Comparison of ENCODE assay signal across 8 mouse cellular contexts in genomic region chr16:17617922-17618565, GRCm38 (mm10). TPM values are rescaled to one million over a fixed set of nuclear protein-coding genes. Genes with fewer than 3 reads are reported as not detected.
DNase-seq lines count a peak whose midpoint lies in the region; ATAC-seq and TF ChIP-seq lines count a peak whose summit lies in the region.

No protein-coding gene starts in this region.

- no peak for DNase-seq in frontal cortex, postnatal 25 days (ENCODE audit: low spot score in 2 of 2)
- DNase-seq in MN1 (ENCODE audit: low spot score) = peak; percentile 76
- peak; percentile 72 to 83 for DNase-seq in cerebellum, postnatal 25 days
- peak; percentile 26 for DNase-seq in gastrocnemius, postnatal 14 days
- DNase-seq in kidney, postnatal 0 days (ENCODE audit: low spot score) = peak; percentile 58
- DNase-seq in right cerebral cortex, postnatal 4 days = peak; percentile 51

- peak; percentile 85; the same call in 1 of the 2 replicates for ATAC-seq in frontal cortex, adult (ENCODE audit: low TSS enrichment)
- ATAC-seq in kidney, postnatal 0 days (replicated peaks; ENCODE audit: low FRiP score, low read depth) = peak; percentile 70
- peak; percentile 64; the same call in 1 of the 2 replicates for ATAC-seq in lung, embryonic 15.5 days (ENCODE audit: borderline replicate concordance, extremely low read depth, low FRiP score, low TSS enrichment)

- H3K36me3 ChIP-seq in kidney, postnatal 0 days (ENCODE audit: insufficient read depth, low read length) = peaks cover 8% of the 10 kb centered on the region; the same call in 1 of the 2 replicates
- peaks cover 13% of the 10 kb centered on the region for H3K36me3 ChIP-seq in lung, embryonic 15.5 days

- peak; percentile 84 for TF ChIP-seq CTCF in kidney, postnatal 0 days (IDR thresholded peaks at IDR 0.05; ENCODE audit: low read depth)

- no peak overlapping the region for H3K4me3 ChIP-seq in kidney, postnatal 0 days (replicated peaks; ENCODE audit: low read depth, low read length)
- H3K4me3 ChIP-seq in lung, embryonic 15.5 days = no peak overlapping the region

- 10% methylated on average over 13 of the region's 13 CpGs for WGBS in kidney, postnatal 0 days
- WGBS in lung, embryonic 15.5 days = 8% methylated on average over 13 of the region's 13 CpGs

- H3K4me2 ChIP-seq in kidney, postnatal 0 days (ENCODE audit: low read length) = peak overlapping the region; percentile 18; the same call in 1 of the 2 replicates
- peak overlapping the region; percentile 37 for H3K4me2 ChIP-seq in lung, embryonic 15.5 days

- H3K27me3 ChIP-seq in kidney, postnatal 0 days (ENCODE audit: insufficient read depth, low read length) = no peaks in the 10 kb centered on the region
- no peaks in the 10 kb centered on the region for H3K27me3 ChIP-seq in lung, embryonic 15.5 days

- no peaks in the 10 kb centered on the region for H3K9me3 ChIP-seq in kidney, postnatal 0 days (replicated peaks; ENCODE audit: low read length)
- no peaks in the 10 kb centered on the region for H3K9me3 ChIP-seq in lung, embryonic 15.5 days

- H3K9ac ChIP-seq in kidney, postnatal 0 days (ENCODE audit: low read depth, low read length) = no peak overlapping the region
- no peak overlapping the region for H3K9ac ChIP-seq in lung, embryonic 15.5 days

- peaks cover 9% of the 10 kb centered on the region for H3K4me1 ChIP-seq in kidney, postnatal 0 days (replicated peaks; ENCODE audit: insufficient read depth, low read length)
- H3K4me1 ChIP-seq in lung, embryonic 15.5 days = peaks cover 14% of the 10 kb centered on the region

- intact Hi-C loops in gastrocnemius, postnatal 14 days (cut with DNase I; ENCODE audit: low total_unique reads) = loop anchor here (5.0 kb wide), 1 partner anchor 61 kb away; no protein-coding TSS in a partner anchor

- H3K27ac ChIP-seq in kidney, postnatal 0 days = no peak overlapping the region
- peak overlapping the region; percentile 29; the same call in 1 of the 2 replicates for H3K27ac ChIP-seq in lung, embryonic 15.5 days

RNA-seq across cellular contexts. Expression of gene Smpd4, which starts 1.1 kb away (rescaled TPM):
- total RNA-seq in gastrocnemius, postnatal 14 days (2021) = 1 to 10 TPM; 8.4 to 9.1 TPM
- 21.2 and 22.3 TPM in 2 replicates for polyA plus RNA-seq in kidney, postnatal 0 days (2015; fragmentation: Nextera tagmentation; extraction: Ambion mirVana)
- polyA plus RNA-seq in lung, embryonic 15.5 days (2015; fragmentation: Nextera tagmentation; extraction: Ambion mirVana) = 28.2 and 32.2 TPM in 2 replicates

RNA-seq across cellular contexts. Expression of gene Ccdc74a, which starts 28.2 kb away (rescaled TPM):
- 1 to 10 TPM in 1 of 2 experiments, under 1 TPM in 1; 0.82 to 1.5 TPM for total RNA-seq in gastrocnemius, postnatal 14 days (2021)
- 8.1 and 8.6 TPM in 2 replicates for polyA plus RNA-seq in kidney, postnatal 0 days (2015; fragmentation: Nextera tagmentation; extraction: Ambion mirVana)
- 6.8 and 7.8 TPM in 2 replicates for polyA plus RNA-seq in lung, embryonic 15.5 days (2015; fragmentation: Nextera tagmentation; extraction: Ambion mirVana)

RNA-seq across cellular contexts. Expression of gene Slc7a4, which starts 35.0 kb away (rescaled TPM):
- 1 to 10 TPM in 1 of 2 experiments, under 1 TPM in 1; 0.97 to 1.3 TPM for total RNA-seq in gastrocnemius, postnatal 14 days (2021)
- 14.3 and 15.5 TPM in 2 replicates for polyA plus RNA-seq in kidney, postnatal 0 days (2015; fragmentation: Nextera tagmentation; extraction: Ambion mirVana)
- polyA plus RNA-seq in lung, embryonic 15.5 days (2015; fragmentation: Nextera tagmentation; extraction: Ambion mirVana) = 9.2 and 9.6 TPM in 2 replicates

RNA-seq across cellular contexts. Expression of gene P2rx6, which starts 56.4 kb away (rescaled TPM):
- 1 to 10 TPM; 6.5 to 7.0 TPM for total RNA-seq in gastrocnemius, postnatal 14 days (2021)
- polyA plus RNA-seq in kidney, postnatal 0 days (2015; fragmentation: Nextera tagmentation; extraction: Ambion mirVana) = 0.62 and 0.74 TPM in 2 replicates
- polyA plus RNA-seq in lung, embryonic 15.5 days (2015; fragmentation: Nextera tagmentation; extraction: Ambion mirVana) = 1.2 and 1.7 TPM in 2 replicates

RNA-seq across cellular contexts. Expression of gene Lrrc74b, which starts 57.0 kb away (rescaled TPM):
- total RNA-seq in gastrocnemius, postnatal 14 days (2021) = 1 to 10 TPM; 1.5 to 1.6 TPM
- polyA plus RNA-seq in kidney, postnatal 0 days (2015; fragmentation: Nextera tagmentation; extraction: Ambion mirVana) = 0.20 and 0.26 TPM in 2 replicates
- polyA plus RNA-seq in lung, embryonic 15.5 days (2015; fragmentation: Nextera tagmentation; extraction: Ambion mirVana) = 1.3 and 1.8 TPM in 2 replicates

Comparison
In these comparisons a context has a peak if more than half of its experiments do, and no peak if none do; other contexts are left out.
1. DNase-seq: peak in MN1 (single experiment), cerebellum, postnatal 25 days (2 of 2), gastrocnemius, postnatal 14 days (single experiment), kidney, postnatal 0 days (single experiment) and right cerebral cortex, postnatal 4 days (single experiment); none in frontal cortex, postnatal 25 days (0 of 2).
2. Peak in every context shown above with its lines, with median percentiles within 50 percentile points of each other: ATAC-seq.